Mouse (Mus musculus): ENCODE measurements around the gene Sin3a.

Sin3a gene

DNA sequence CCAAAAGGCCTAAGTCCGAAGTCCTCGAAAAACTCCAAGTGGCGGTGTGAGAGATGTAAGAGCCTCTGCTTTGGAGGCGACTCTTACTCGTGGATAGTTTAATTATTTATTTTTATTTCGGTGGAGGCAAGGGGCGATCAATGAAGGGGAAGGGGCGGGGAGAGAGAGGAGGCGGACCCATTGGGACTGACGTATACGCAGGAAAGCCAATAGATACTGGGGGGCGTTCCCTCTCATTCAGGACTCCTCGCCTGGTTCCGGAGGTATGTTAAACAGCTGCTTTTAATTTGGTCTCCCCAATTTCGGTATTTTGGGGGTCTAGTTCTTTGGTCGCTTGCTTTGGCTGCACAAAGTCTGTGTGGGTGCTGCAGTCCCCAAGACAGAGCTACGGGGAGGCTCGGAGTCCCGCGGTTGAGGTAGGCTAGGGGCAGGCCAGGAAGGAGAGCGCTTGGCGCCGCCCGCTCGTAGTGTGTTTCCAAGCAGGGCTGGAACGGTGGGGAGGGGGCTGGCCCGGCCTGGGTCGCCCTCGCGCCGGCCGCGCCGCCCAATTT is at the start of gene Sin3a:
Gene Sin3a (plus strand): TSS at position 240 of the 551 bp plus-strand sequence.
- DNase-seq: peak; percentile 83

DNA sequence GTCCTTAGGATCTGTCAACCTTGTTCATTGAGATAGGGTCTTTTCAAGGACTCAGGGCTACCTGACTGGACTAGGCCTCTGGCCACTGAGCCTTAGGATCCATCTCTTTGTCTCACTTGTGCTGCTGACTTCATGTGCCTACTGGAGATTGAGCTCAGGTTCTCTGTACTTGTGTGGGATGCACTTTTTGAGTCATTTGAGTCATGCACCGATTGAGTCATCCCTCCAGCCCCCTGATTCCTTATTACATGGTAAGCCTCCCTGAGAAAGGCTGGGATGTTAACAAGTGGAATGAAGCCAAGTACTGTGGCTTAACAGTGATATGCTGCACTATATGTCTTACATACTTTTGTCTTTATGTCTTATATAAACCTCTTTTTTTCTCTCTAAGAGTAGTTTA is 40.1 kb upstream of the Sin3a start:
- no peak for DNase-seq

DNA sequence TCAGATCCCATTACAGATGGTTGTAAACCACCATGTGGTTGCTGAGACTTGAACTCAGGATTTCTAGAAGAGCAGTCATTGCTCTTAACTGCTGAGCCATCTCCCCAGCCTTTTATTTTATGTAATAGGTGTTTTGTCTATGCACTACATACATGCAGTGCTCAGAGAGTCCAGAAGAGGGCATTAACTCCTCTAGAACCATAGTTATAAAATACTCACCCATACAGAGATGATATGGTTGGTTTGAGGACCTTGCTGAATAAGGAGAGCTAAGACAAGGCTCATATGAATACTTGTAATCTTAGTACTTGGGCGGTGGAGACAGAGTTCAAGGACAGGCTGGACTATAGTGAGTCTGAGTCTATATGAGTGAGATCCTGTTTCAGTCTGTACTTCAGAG is 15.6 kb upstream of the Sin3a start:
- DNase-seq: peak; percentile 13

DNA sequence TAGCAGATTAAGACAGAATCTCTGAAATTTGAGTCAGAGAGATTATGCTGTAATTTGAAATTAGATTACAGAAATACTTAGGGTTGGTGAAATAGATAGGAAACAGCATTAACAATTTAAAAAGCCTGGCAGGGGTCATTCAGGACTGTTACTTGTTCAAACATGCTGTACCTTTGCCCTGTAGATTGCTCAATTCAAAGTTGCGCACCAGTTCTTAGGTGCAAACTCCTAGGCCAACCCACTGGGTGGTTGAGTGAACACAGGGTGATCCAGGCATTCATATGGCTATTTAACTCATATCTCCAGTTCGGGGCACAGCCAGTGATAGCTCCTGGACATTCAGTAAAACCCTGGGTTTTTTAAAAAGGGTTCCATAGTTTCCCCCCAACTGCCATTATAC is 7.7 kb upstream of the Sin3a start:
- DNase-seq: peak; percentile 16

DNA sequence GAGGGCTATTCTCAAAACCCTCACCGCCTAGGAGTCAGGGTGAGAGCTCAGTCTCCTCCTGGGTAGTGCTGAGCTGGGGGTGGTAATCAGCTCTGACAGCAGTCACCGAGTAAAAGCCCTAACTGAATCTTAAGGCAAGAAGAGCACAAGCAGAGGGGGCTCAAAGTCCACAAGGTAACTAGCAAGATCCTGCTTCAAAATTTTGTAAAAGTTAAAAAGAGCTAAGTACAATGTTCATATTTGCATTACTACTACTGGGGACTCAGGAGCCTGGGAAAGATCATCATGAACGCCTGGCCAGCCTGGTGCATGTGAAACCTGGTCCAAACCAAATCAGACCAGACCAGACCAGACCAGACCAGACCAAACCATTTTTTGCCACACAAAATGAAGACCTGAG is 3.6 kb upstream of the Sin3a start:
- no peak for DNase-seq

DNA sequence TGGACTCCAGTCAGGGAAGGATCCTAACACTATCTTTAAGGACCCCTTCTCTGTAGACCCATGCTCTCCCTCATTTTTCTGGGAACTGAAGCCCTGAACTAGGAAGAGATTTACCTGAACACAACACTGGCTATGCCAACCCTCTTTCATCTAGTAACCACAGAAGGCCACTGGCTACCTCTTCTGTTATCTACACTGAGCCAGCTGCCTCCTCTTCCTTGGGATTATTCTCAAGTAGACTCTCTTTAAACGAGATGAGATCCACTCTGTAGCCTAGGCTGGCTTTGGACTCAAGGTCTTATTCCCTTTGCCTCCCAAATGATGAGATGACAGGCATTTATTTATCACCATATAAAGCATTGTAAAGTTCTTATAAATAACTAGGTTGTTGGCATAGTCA is 1.6 kb upstream of the Sin3a start:
- peak; percentile 27 for DNase-seq

DNA sequence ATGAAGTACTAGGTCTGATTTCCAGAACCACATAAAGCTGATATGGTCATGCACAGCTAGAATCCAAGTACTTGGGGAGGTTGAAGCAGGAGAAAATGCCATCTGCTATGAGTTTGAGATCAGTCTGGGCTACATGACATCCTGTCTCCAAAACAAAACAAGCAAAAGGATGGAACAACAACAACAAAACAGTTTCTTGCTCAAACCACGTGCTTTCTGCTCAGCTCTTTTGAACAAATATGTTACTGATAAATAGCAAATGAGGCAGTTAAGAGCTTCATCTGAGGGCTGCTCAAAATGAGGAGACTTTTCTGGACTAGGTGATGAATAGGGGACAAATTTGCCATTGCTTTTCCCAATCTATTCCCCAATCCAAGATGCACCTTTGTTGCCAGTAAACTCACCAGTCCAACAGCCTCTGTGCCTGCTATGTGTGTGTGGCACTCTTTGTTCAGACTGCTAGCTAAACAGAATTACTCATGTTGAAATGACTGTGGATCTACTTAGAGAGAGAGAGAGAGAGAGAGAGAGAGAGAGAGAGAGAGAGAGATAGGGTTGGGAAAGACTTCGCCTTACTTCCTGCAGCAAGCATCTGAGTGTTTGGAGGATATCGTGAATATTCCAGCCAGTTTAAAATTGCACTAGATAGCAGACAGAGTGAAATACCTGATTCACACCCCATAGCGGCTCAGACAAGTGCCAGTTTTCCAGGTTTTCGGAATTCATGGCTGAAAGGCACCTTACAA is 867 bp upstream of the Sin3a start:
- DNase-seq: no peak

DNA sequence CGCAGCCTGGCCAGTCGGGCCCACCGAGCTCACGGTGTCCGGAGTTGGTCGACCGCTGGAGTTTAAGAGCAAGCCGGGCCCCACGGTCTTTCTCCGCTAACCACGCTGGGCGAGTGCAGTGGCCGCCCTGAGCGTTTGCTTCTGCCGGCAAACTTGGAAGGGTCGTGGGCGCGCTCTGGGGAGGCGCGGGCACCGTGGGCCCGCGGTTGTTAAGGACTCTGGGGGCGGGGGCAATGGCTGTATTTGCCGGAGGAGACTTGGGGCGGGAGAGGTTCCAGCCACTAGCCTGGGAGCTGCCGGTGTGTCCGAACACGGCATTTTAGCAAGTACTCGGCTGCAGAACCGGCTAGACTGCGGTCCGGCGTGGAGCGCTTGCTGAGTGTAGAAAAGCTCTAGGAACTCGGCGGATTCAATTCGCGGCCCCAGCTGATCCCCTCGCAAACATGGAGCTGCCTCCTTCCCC is 717 bp downstream of the Sin3a start:
- peak; percentile 54 for DNase-seq

DNA sequence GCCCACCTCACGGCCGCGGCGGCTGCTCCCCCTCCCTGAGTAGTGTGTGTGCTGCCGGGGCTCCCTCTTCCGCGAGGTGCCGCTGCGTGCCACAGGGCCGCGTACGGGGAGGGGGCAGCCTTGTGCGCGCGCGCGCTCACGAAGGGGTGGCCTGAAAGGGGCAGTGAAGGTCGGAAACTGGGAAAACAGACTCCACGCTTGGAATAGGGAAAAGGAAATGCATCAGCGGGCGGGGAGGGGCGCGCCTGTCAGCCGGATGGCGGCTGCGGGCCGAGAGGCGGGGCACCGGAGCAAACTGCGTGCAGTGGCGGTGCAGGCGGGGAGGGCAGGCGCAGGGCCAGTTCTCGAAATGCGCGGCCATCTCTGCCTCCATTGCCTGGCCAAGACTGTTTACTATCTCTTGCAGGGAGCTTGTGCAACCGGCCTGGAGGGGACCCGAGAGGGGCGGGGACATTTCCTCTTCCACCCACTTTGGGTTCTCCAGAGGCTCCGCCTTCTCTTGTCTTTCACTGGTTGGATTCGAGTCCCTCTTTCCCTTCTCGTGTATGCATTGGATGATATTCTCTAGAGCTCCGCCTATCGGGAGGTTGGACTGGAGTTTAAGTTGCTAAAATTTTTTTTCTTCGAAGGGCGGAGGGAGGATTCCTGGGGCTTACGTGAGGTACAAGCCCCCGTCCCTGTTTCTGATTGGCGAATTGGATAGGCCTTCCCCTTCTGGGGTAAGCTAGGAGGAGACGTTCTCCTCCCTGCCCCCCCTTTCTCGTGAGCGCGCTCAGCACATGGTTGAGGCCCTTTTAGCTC is 1.3 kb downstream of the Sin3a start:
- DNase-seq: peak; percentile 95

DNA sequence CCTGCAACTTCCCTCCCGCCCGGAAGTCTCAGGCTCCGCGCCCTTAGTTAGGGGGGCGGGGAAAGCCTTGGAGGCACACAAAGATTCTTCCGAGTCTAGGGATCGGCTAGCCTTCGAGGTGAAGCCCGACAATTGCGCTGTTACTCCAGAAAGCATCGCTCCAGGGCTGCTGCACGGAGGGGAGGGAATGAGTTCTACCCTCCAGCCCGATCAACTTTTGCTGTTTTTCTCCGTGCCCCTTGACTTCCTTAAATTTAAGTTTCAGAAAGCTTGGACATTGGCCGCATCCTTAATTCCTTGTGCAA is 1.9 kb downstream of the Sin3a start:
- no peak for DNase-seq

DNA sequence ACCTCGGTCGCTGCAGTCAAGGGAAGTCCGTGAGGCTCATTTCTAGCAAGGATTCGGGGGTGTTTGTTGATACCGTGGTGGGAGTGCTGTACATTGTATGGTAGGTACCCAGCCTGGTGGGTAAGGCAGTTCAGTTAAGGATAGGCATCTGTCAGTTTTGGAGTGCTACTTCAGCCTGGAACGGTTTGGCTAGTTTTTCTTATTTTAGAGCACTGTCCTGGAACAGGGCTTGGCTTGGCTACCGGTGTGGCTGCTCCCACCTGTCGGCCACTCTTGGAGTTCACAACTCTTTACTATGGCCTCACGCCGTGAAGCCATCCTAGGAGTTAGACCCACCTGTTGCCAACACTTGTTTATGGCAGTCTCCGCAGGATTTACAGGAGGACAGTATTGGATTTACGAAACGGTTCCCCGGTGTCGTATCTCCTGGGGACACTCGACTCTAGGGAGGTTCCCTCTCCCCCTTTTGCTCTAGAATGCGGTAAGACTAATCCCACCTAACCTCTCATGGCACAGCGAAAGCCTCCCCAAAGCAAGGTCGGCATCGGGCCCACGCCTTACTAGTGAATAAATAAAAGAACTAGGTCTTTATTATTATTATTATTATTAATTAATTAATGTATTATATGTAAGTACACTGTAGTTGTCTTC is 2.5 kb downstream of the Sin3a start:
- DNase-seq: peak; percentile 59

DNA sequence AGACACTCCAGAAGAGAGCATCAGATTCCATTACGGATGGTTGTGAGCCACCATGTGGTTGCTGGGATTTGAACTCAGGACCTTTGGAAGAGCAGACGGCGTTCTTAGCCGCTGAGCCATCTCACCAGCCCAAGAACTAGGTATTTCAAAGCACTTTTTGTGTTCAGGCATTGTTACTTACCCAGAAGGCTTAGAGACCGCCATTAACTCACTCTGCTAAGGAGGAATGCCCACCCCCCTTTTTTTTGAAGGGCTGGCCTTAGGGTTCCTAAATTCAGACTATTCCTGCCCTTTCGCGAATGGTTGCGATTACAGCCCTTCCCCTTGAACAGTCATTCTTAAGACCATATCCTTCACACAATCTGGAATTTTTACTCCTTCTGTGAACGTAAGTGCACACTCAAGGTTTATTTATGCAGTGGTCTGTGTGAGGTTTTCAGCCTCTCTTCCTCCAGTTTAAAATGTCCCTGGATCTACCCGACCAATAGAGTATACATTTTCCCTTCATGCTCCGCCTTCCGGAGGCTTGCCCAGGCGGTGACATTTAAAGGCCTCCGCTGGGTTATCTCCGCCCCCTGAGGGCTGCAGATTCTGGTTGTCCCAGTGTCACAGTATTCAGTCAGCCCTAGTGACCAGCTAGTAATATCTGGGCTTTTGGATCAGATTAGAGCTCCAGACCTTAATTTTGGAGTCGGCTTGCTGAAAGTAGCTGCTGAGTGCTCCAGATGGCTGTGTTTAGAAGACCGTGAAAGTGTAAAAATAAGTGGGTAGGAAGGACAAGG is 3.2 kb downstream of the Sin3a start:
- DNase-seq: peak; percentile 86

DNA sequence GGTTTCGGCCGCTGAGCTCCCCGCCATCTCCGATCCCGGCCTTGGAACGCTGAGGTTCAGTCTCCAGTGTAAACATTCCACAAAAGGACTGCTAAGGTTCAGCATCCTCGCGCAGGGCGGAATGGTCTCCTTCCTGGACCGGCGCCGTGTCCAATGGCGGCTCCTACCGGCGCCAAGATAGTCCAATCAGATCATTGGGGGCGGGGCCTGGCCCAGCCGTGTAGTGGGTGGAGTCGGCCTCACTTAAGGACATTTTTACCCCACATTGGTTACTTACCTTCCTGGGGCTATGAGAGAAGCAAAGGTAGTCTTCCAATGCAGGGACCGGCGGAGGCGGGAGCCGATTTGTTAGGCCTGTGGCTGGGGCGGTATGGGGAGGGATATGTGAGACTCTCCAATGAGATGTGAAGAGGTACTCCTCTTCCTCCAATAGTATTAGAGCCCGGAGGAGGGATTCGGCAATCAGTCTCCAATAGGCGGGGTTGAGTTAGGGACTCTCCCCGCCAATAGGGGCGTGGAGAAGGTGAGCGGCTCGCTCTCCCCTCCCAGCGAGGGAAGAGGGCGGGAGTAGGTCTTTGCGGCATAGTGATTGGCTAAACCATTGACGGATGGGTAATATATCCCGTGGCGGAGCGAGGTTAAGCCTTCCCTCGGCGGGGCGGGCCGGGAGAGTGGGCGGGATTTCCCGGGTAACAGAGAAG is 4.0 kb downstream of the Sin3a start:
- peak; percentile 98 for DNase-seq

DNA sequence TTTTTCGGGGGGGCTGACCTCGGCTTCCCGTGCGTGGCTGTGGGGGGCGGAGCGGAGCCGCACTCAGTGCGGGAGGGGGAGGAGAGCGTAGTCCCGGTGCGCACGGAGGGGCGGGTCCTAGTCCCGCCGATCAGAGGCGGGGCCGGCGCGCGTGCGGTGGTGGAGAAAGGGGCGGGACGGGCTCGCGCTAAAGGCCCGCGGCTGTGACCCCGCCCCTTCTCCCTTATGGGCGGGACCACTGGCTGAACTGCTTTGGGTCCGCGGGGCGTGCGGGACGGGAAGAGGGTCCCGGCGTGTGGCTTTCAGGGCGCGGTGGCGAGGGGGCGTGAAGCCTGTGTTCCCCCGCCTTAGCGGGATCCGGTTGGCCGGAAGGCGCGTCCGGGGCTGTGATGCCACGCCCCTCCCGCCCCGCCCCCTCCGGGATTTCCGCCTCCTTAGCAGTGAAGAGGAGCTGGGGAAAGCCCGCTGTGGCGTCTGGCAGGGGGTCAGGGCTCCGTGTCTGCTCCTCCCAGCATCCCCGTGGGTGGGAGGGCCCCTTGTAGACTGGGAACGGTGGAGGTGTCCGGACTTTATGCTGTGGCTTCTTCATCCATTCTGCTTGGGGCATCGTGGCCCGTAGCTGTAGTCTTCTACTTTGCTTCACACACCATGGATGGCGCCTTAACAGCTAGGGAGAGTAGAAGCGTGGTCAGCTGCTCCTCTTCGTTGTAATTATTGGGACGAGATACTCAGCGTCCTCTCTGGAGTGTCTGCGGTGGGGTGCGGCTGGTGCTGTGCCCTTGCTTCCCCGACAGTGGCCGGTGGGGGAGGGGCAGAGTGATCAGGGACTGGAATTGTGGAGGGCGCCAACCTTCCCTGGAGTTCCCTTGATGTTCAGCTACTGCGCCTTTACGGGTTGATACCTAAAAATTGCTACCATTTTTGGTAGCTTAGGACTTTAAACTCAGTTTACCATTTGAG is 5.1 kb downstream of the Sin3a start:
- DNase-seq: peak; percentile 94

DNA sequence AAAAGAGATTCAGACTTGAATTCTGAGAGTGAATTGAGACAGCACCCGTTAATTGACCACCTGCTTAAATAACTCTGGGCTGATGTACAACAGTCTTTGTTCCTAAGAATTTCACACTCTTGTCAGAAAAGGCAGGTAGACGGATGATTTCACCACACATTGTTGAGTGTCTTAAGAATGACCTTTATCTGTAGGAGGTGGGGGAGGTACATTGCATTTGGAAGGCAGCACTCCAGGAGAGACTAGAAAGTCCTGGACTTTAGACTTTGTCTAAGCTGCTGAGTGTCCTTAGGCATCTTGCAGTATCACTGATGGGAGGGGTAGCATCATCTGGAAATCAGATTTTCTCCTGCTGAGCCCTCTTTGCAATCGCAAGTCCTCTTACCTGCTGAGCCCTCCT is 10.4 kb downstream of the Sin3a start:
- no peak for DNase-seq

DNA sequence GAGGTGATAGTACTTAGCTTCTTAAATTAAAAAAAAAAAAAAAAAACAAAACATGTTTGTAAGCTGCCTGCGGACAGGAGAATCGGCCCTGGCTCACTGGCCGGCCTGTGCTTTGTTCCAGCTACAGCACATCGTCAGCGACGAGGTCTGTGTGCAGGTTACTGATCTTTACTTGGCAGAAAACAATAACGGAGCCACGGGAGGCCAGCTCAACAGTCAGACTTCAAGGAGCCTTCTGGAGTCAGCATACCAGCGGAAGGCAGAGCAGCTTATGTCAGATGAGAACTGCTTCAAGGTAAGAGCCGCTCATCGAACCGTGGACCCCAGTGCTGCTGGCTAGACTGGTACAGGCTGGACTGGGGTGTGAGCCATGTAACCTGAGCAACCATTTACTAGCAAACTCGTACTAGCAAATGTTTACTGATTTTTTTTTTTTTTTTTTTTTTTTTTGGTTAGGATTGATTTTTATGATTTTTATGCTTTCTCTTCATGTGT is 45.5 kb downstream of the Sin3a start:
- DNase-seq: no peak

DNA sequence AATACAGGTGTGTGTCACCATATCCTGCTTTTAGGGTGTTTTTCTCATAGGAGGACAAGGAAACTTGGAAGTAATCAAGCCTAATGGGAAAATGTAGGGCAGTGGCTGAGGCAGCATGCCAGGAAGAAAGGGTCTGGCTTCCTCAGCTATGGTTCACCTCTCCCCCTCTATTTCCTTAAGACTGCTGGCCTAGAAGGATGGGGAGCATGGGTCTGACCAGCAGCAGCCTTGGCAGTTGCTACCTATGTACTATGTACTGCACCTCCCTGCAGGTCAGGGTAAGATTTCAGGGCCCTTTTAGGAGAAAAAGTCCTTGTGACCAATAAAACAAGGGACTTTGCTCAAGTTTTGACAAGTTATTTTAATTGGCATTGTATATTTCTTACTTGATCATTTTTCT is 57.8 kb downstream of the Sin3a start:
- no peak for DNase-seq

DNA sequence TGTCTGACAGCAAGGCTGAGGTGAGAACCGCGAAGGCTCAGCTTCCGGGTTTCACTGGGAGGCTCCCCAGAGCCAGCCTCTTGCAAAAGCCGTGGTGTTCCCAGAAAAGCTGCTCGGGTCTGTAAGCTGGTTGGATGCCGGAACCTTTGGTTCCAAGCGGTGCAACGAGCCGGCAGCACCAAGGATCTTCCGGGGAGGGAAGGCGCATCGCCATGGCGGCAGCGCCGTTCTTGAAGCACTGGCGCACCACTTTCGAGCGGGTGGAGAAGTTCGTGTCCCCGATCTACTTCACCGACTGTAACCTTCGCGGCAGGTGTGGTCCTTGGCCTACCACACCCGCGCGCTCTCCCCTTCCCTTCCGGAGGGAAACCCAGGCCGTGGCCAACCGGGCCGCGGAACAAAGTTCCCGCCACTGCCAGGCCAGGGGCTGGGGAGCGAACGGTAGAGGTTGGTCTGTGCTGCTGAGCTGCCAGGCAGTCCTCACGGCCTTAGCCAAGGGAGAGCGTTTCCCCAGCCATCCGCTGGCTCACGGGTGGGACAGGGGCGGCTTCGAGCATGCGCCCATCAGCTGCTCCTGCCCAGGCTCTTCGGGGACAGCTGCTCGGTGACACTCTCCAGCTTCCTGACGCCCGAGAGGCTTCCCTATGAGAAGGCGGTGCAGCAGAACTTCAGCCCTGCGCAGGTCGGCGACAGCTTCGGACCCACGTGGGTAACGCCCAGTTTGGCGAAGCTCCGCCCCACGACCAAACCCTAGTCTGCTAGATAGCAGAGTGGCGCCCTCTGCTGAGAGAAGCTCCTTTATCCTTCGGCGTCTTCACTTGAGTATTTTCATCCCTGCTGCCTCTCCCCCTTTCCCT is 59.0 kb downstream of the Sin3a start, which contains the start of gene Man2c1:
Gene Man2c1 (plus strand): TSS at position 114 of the 857 bp plus-strand sequence.
- peak; percentile 97 for DNase-seq

DNA sequence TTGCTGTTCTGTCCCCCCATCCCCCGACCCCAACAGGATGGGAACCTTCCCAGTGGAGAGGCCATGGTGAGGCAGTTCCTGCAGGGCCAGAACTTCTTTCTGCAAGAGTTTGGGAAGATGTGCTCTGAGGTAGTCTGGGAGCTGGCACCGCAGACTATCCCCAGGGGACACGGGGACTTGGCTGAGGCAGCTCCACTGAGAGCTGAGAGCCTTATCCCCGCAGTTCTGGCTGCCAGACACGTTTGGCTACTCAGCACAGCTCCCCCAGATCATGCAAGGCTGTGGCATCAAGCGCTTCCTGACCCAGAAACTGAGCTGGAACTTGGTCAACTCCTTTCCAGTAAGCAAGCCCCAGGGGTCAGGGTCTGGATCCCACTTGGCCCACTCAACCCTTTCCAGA is 65.4 kb downstream of the Sin3a start:
- no peak for DNase-seq

DNA sequence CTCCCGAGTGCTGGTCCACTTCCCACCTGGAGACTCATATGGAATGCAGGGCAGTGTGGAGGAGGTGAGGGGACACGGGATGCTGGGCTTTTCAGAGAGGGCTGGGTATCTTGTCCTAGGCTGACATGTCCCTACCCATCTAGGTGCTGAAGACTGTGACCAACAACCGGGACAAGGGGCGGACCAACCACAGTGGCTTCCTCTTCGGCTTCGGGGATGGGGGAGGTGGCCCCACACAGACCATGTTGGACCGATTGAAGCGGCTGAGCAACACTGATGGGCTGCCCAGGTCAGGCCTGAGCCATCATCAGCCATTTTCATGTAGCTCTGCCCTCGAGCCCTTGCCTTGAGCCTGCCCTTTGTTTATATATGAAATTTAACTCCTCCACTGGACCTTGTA is 65.9 kb downstream of the Sin3a start:
- no peak for DNase-seq
